Mouse (Mus musculus) E14TG2a.4 (cell line): ENCODE measurements at regions not wholly inside any gene's neighbourhood (a gene's known extent, or its start where the extent isn't known, plus 50 kb on each side); places are given as distances from the start of the nearest gene placed in this dataset.

Source experiments
- H3K27me3 ChIP-seq: 2 replicates; pipeline ENCODE4 v1.6.1; 2014; ENCODE audit warnings: low read length, control low read depth; ENCODE audit not compliant: insufficient read depth
- H3K36me3 ChIP-seq: 2 replicates; pipeline ENCODE4 v1.6.1; 2014; ENCODE audit warnings: low read length, control low read depth; ENCODE audit not compliant: insufficient read depth
- H3K4me1 ChIP-seq: replicated peaks from 2 replicates; pipeline ENCODE4 v1.6.1; 2014; ENCODE audit warnings: low read depth, low read length, control low read depth
- H3K4me3 ChIP-seq: replicated peaks from 2 replicates; pipeline ENCODE4 v1.5.1; 2014; ENCODE audit warnings: mild to moderate bottlenecking, low read length
- H3K9me3 ChIP-seq: 2 replicates; pipeline ENCODE4 v1.6.1; 2014; ENCODE audit warnings: low read length, control low read depth
- CTCF ChIP-seq: conservative IDR thresholded peaks from 2 replicates; pipeline ENCODE4 v1.5.1; 2014; ENCODE audit warnings: low read length
- NANOG ChIP-seq: IDR thresholded peaks from 2 replicates; pipeline ENCODE4 v1.6.1; 2014; ENCODE audit warnings: borderline replicate concordance, low read length, mixed read lengths
- POU5F1 ChIP-seq: IDR thresholded peaks from 2 replicates; pipeline ENCODE4 v1.6.1; 2014; ENCODE audit warnings: low read length, borderline replicate concordance

DNA sequence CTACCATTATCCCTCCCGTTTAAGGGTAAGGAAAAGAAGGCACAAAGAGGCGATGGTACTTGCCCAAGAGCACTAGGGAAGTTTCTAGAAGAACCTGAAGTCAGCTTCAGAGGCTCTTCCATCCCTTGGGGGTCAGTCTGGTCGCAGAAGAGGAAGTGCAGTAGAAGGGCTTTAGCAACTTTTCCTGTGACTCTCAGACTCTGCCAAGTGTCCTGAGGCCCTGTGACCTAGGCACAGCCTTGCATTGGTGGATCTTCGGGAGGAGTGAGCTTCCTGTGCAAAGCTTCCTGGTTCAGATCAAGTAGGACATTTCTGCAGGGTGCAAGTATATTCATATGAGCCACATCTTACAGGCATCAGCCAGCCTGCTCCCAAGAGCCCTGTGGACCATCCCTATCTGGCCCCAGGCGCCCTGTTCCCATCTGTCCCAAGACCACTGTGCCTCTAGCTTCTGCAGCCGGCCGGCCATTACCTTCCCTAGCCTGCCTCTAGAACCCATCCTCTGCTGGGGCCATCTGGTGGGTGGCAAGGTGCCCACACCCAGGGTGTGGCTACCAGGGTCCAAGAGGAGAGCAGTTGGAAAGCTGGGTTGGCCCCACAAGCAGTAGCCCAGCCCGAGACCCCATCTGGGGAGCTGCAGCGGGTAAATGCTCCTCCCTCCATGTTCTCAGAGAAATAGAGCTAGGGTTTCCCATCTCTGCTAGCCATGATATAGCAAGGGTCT, 72.4 kb upstream of the Lhx1 start:
- peaks cover 20% of the 10 kb centered on the region for H3K4me1 ChIP-seq
- no peaks in the 10 kb centered on the region for H3K9me3 ChIP-seq
- peaks cover 68% of the 10 kb centered on the region for H3K27me3 ChIP-seq
- no peak overlapping the region for H3K4me3 ChIP-seq
- TF ChIP-seq NANOG (no peak), POU5F1 (no peak), CTCF (no peak)
- no peaks in the 10 kb centered on the region for H3K36me3 ChIP-seq

DNA sequence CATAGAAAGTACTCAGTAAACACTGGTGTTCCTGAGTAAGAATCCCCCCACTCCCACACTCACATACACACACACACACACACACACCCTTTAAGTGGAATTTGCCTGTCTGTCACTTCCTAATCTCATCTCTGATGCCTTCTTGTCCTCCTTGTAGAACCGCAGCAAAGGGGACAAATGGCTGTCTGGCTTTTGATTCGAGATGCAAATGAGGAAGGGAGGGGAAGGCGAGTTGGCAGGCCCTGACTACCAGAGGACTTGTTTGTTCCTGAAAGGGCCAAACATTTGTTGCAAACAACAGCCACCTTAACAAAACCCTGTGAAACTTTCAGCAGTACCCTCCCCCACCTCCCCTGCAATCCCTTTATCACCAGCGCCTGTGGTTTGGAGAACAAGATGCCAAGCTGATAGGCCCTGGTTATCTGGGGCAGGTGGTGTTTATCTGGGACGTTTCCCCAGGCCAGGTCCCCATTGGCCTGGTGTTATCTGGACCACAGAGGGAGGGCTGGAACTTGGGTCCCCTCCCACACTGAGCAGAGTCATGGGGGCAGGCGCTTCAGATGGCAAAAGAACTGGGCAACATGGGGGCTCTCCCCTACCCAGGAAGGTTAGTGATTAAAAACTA, 67.5 kb upstream of the Lhx1 start:
- Histone ChIP-seq H3K4me1 (peaks cover 23% of the 10 kb centered on the region), H3K9me3 (no peaks in the 10 kb centered on the region), H3K27me3 (peaks cover 28% of the 10 kb centered on the region), H3K36me3 (no peaks in the 10 kb centered on the region), H3K4me3 (no peak overlapping the region)
- TF ChIP-seq NANOG, result no peak
- TF ChIP-seq POU5F1, result no peak
- TF ChIP-seq CTCF, result no peak

DNA sequence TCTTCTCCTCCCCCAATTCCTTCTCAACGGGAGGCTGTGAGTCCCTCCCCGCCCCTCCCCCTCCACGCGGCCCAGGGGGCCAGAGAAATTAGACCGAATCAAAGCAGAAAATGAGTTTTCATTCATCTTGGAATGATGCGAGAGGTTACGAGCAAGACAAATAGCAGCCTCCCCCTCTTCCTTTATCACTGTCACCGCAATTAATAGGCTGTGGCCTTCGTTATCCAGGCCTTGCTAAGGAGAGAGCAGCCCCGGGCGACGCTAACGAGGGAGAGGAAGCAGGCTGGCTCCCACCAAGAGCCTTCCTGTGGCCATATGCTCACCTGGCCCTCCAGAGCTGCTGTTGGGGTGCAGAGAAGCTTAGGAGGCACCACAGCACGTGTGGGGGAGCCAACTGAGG, 61.8 kb upstream of the Lhx1 start:
- H3K4me3 ChIP-seq, result no peak overlapping the region
- no peaks in the 10 kb centered on the region for H3K36me3 ChIP-seq
- no peaks in the 10 kb centered on the region for H3K9me3 ChIP-seq
- H3K4me1 ChIP-seq, result peaks cover 48% of the 10 kb centered on the region
- TF ChIP-seq POU5F1 (no peak), NANOG (no peak), CTCF (no peak)
- H3K27me3 ChIP-seq, result peaks cover 10% of the 10 kb centered on the region

DNA sequence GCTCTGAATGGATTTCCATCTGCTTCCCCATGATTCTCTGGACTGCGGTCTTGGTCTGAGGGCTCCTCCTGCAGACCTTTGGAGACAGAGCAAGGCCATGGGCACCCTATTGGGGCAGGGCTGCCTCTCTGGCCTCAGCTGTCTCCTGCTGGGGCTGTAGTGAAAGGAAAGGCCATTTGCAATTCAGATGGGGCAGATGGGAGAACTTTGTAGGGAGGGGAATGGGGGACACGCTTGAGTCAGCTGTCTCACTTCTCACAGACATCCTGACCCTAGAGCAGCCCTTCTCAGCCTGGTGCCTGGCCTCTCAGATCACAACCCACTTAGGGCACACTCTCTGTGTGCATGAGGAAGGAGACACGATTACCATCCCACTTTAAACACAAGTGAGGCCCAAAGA, 60.3 kb upstream of the Lhx1 start:
- H3K4me3 ChIP-seq, result 0 out of 2 replicates have a peak overlapping the region, but pooled peaks have one; percentile 3
- no peaks in the 10 kb centered on the region for H3K9me3 ChIP-seq
- H3K36me3 ChIP-seq, result no peaks in the 10 kb centered on the region
- H3K27me3 ChIP-seq, result peaks cover 14% of the 10 kb centered on the region
- H3K4me1 ChIP-seq, result peaks cover 47% of the 10 kb centered on the region
- no peak for TF ChIP-seq NANOG
- no peak for TF ChIP-seq POU5F1
- TF ChIP-seq CTCF, result no peak

DNA sequence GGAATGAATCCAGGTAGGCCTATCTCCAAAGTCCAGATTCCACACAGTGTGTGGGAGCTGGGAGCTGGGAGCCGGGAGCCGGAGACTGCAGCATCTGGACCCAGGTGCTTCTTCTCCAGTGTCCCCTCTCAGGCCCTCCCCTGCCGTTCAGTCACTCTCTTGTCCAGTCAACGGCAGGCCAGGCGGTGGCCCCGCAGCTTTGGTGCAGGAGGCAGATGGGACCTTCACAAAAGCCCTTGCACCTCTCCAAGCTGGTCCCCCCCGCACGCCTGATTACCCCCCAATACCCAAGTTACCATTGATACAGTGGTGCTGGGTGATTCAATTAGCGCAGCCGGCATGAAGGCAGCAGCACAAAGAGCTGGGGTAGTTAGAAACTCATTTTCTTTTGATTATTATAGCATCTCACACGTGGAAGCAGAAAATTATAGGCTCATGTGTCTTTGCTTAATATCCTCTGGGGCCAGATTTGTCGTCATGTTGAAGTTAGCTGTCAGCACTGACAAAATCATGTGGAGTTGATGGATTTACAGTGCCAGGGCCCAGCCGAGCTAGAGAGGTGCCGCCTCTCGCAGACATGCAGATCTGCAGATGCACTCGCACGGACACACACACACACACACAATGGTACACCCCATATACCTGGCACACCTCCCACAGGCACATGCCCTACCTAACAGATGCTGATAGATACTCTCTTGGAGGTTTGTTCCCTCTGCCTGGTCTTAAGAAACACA, 53.6 kb upstream of the Lhx1 start:
- H3K4me1 ChIP-seq, result peaks cover 16% of the 10 kb centered on the region
- no peaks in the 10 kb centered on the region for H3K36me3 ChIP-seq

More for the DNA sequence above, 53.6 kb upstream of the Lhx1 start:
- Histone ChIP-seq H3K4me3 (no peak overlapping the region), H3K9me3 (no peaks in the 10 kb centered on the region), H3K27me3 (peaks cover 16% of the 10 kb centered on the region)
- no peak for TF ChIP-seq CTCF
- no peak for TF ChIP-seq POU5F1
- no peak for TF ChIP-seq NANOG
